Mouse (Mus musculus) spleen, adult 2 months (tissue): ENCODE results near the gene Cct5.

Experiments
- CTCF ChIP-seq: fragments of 200-500 bp; IDR thresholded peaks from 2 replicates; pipeline ENCODE4 v1.5.1; 2011; ENCODE audit warnings: mild to moderate bottlenecking, inconsistent platforms; ENCODE audit not compliant: insufficient read depth, insufficient read length, insufficient replicate concordance; ENCODE audit errors: extremely low read depth
- POLR2A ChIP-seq: fragments of 200-500 bp; IDR thresholded peaks from 2 replicates; pipeline ENCODE4 v1.6.1; 2011; ENCODE audit warnings: low read depth, low read length, inconsistent platforms

- TF ChIP-seq POLR2A = no peak
- TF ChIP-seq CTCF = no peak
These were observed 9.1 kb downstream of the Cct5 start for GRCm38 (mm10) chr15:31592531-31592930.
